Mouse (Mus musculus) small intestine, adult 2 months (tissue): ENCODE results near the gene Gm38394. TPM values are rescaled to one million over a fixed set of nuclear protein-coding genes. Genes with fewer than 3 reads are reported as not detected.

Experiments used
- H3K27ac ChIP-seq: fragments of 200-500 bp; 2 replicates; pipeline ENCODE4 v1.5.1; 2012; ENCODE audit warnings: low read depth, low read length, control low read depth, inconsistent platforms; ENCODE audit not compliant: insufficient read depth
- H3K27me3 ChIP-seq: fragments of 200-500 bp; 2 replicates; pipeline ENCODE4 v1.6.1; 2012; ENCODE audit warnings: mild to moderate bottlenecking, moderate library complexity, low read length, inconsistent platforms; ENCODE audit not compliant: control insufficient read depth, insufficient read depth
- H3K36me3 ChIP-seq: fragments of 200-500 bp; 2 replicates; pipeline ENCODE4 v1.6.1; 2012; ENCODE audit warnings: mild to moderate bottlenecking, low read length, control low read depth, inconsistent platforms; ENCODE audit not compliant: control insufficient read depth, insufficient read depth
- H3K4me1 ChIP-seq: fragments of 200-500 bp; 2 replicates; pipeline ENCODE4 v1.6.1; 2012; ENCODE audit warnings: low read length, inconsistent platforms, mixed read lengths; ENCODE audit not compliant: control insufficient read depth, insufficient read depth, insufficient read length
- H3K4me3 ChIP-seq: fragments of 200-500 bp; 2 replicates; pipeline ENCODE4 v1.5.1; 2012; ENCODE audit warnings: low read depth, mild to moderate bottlenecking, control low read depth, inconsistent platforms, low read length, moderate library complexity
- CTCF ChIP-seq: fragments of 200-500 bp; IDR thresholded peaks from 2 replicates; pipeline ENCODE4 v1.5.1; 2012; ENCODE audit warnings: low read depth, mild to moderate bottlenecking, control low read depth, inconsistent platforms, low read length, moderate library complexity, mixed read lengths; ENCODE audit not compliant: insufficient replicate concordance, insufficient read length; ENCODE audit errors: extremely low read depth
- POLR2A ChIP-seq: fragments of 200-500 bp; IDR thresholded peaks from 2 replicates; pipeline ENCODE4 v1.6.1; 2012; ENCODE audit warnings: low read depth, mild to moderate bottlenecking, control low read depth, inconsistent platforms, low read length, moderate library complexity
- WGBS: fragments of 180-500 bp; shearing (Covaris S2); methylation state at CpG from one replicate; pipeline ENCODE4 v1.1.7; 2018; 5-methylcytosine and 5-hydroxymethylcytosine counted together
- polyA plus RNA-seq: library from polyadenylated mRNA; depleted of rRNA; stranded (reverse); fragments of >200 nt; gene quantifications from 2 replicates; pipeline ENCODE4 v1.2.3, GENCODE M21; 2012

Gene Gm38394
- polyA plus RNA-seq, 1 experiment = 1.1 TPM

GRCm38 (mm10) chr1:133617908-133618307 is 43.2 kb downstream of the Gm38394 start:
- 26% methylated on average over 2 of the region's 2 CpGs for WGBS

GRCm38 (mm10) chr1:133613817-133614216 is 47.3 kb downstream of the Gm38394 start:
- Histone ChIP-seq H3K4me3 (no peak overlapping the region), H3K27ac (no peak overlapping the region), H3K4me1 (peaks cover 9% of the 10 kb centered on the region; the same call in 1 of the 2 replicates), H3K36me3 (no peaks in the 10 kb centered on the region; the same call in 1 of the 2 replicates), H3K27me3 (no peaks in the 10 kb centered on the region)
- no peak for TF ChIP-seq POLR2A
- 91% methylated on average over 3 of the region's 3 CpGs for WGBS

More at GRCm38 (mm10) chr1:133617908-133618307, 43.2 kb downstream of the Gm38394 start:
- TF ChIP-seq POLR2A (no peak), CTCF (no peak)
- Histone ChIP-seq H3K27me3 (no peaks in the 10 kb centered on the region), H3K27ac (no peak overlapping the region), H3K4me1 (peaks cover 9% of the 10 kb centered on the region; the same call in 1 of the 2 replicates), H3K36me3 (peaks cover 28% of the 10 kb centered on the region), H3K4me3 (no peak overlapping the region)

- Histone ChIP-seq H3K27me3 (no peaks in the 10 kb centered on the region), H3K27ac (no peak overlapping the region), H3K4me1 (peaks cover 3% of the 10 kb centered on the region; the same call in 1 of the 2 replicates), H3K4me3 (no peak overlapping the region), H3K36me3 (peaks cover 14% of the 10 kb centered on the region)
- no peak for TF ChIP-seq POLR2A
- TF ChIP-seq CTCF = no peak
- 76% methylated on average over 1 of the region's 1 CpGs for WGBS
Measured at GRCm38 (mm10) chr1:133611436-133611835, 49.7 kb downstream of the Gm38394 start.

GRCm38 (mm10) chr1:133610601-133611000 is 50.5 kb downstream of the Gm38394 start:
- Histone ChIP-seq H3K4me3 (no peak overlapping the region), H3K36me3 (peaks cover 19% of the 10 kb centered on the region), H3K27ac (no peak overlapping the region), H3K4me1 (no peaks in the 10 kb centered on the region), H3K27me3 (no peaks in the 10 kb centered on the region)
- WGBS = 44% methylated on average over 6 of the region's 6 CpGs
- TF ChIP-seq CTCF (no peak), POLR2A (no peak)

- Histone ChIP-seq H3K4me1 (no peaks in the 10 kb centered on the region), H3K36me3 (peaks cover 26% of the 10 kb centered on the region), H3K27ac (peak within 1 kb of the TSS; percentile 71), H3K27me3 (no peaks in the 10 kb centered on the region), H3K4me3 (peak within 1 kb of the TSS; percentile 82)
- WGBS = under 1% methylated on average over 73 of the region's 73 CpGs
- TF ChIP-seq POLR2A (0 out of 2 replicates have a peak, but pooled peaks have one; percentile 47), CTCF (peak; percentile 95)
Measured at GRCm38 (mm10) chr1:133609771-133610502, 51.2 kb downstream of the Gm38394 start, which contains the start of gene Snrpe. Gene Snrpe, minus strand, starts transcription at chr1:133610291.

- no peaks in the 10 kb centered on the region for H3K4me1 ChIP-seq
- no peaks in the 10 kb centered on the region for H3K27me3 ChIP-seq
- 93% methylated on average over 4 of the region's 4 CpGs for WGBS
- H3K36me3 ChIP-seq = peaks cover 51% of the 10 kb centered on the region
- no peak overlapping the region for H3K27ac ChIP-seq
- no peak for TF ChIP-seq POLR2A
- TF ChIP-seq CTCF = no peak
- H3K4me3 ChIP-seq = no peak overlapping the region
Measured at GRCm38 (mm10) chr1:133603174-133603573, 57.9 kb downstream of the Gm38394 start.

- WGBS = 20% methylated on average over 4 of the region's 4 CpGs
- Histone ChIP-seq H3K4me1 (no peaks in the 10 kb centered on the region), H3K27ac (no peak overlapping the region), H3K36me3 (no peaks in the 10 kb centered on the region), H3K27me3 (peaks cover 4% of the 10 kb centered on the region; the same call in 1 of the 2 replicates), H3K4me3 (no peak overlapping the region)
- TF ChIP-seq POLR2A = no peak
- TF ChIP-seq CTCF = no peak
Measured at GRCm38 (mm10) chr1:133596298-133597007, 64.7 kb downstream of the Gm38394 start.
